Mouse (Mus musculus): ENCODE data around the gene Polr2c.
"Not testable (repeated sequence)": the region's sequence is repeated elsewhere in the genome, so short reads cannot be mapped to it uniquely, and the experiment has no call there.

The Polr2c gene

GRCm38 (mm10) chr8:94841183-94841582, 16.1 kb upstream of the Polr2c start:
- DNase-seq, result no peak

- DNase-seq, result no peak
These were observed 7.2 kb upstream of the Polr2c start for GRCm38 (mm10) chr8:94850049-94850448.

- DNase-seq, result not testable (repeated sequence)
These were observed 2.5 kb upstream of the Polr2c start for GRCm38 (mm10) chr8:94854761-94855160.

GRCm38 (mm10) chr8:94857011-94857345, 272 bp upstream of the Polr2c start:
- no peak for DNase-seq

GRCm38 (mm10) chr8:94861352-94861910, 4.2 kb downstream of the Polr2c start:
- DNase-seq, result peak; percentile 58 to 79

DNA sequence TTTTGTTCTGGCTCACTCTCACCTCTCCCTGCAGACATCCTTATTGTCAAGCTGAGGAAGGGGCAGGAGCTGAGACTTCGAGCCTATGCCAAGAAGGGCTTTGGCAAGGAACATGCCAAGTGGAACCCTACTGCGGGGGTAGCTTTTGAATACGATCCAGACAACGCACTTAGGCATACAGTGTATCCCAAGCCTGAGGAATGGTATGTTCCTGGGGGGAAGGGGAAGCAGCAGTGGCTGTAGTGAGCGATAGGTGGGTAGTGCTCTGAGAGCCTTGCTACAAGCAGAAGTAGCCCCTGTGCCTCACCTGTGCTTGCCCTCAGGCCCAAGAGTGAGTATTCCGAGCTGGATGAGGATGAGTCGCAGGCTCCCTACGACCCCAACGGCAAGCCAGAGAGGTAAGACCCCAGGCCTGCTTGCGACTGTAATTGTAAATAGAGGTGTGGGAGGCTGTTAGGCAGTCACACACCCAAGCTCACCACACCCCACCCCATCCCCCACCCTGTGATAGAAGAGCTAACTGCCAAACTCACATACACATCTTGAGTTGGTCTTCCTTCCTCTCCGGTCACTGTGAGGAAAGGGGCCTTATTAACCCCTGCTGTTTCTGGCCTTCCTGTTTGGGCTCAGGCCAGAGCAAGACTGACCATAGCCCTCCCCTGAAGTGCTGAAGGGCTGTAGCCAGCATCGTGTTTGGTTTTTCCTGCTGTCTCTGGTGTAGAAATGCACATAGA, 5.4 kb downstream of the Polr2c start:
- no peak for DNase-seq

GRCm38 (mm10) chr8:94863897-94864673, 6.8 kb downstream of the Polr2c start:
- no peak for DNase-seq

DNA sequence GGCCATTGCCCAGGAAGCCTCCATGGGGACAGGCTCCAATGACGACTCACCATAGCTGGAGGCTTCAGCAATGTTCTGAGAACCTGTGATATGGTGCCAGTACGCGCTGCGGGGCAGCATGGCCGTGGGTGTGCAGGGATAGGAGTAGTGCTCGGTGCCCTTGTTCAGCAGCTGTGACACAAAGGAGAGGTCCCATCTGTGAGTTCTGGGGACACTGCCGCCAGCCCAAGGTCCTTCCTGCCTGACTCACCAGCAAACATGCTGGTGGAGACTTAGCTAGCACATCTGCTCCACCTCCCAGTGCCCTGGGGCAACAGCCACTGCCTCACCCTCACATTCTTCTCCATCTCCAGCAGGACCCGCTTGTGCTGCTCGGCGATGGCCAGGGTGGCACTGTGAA, 8.0 kb downstream of the Polr2c start:
- DNase-seq, result no peak

GRCm38 (mm10) chr8:94866921-94867320, 9.7 kb downstream of the Polr2c start:
- DNase-seq, result no peak

GRCm38 (mm10) chr8:94869146-94869545, 11.9 kb downstream of the Polr2c start:
- DNase-seq, result no peak

- DNase-seq, result no peak
These were observed 12.8 kb downstream of the Polr2c start for GRCm38 (mm10) chr8:94870003-94870402.

DNA sequence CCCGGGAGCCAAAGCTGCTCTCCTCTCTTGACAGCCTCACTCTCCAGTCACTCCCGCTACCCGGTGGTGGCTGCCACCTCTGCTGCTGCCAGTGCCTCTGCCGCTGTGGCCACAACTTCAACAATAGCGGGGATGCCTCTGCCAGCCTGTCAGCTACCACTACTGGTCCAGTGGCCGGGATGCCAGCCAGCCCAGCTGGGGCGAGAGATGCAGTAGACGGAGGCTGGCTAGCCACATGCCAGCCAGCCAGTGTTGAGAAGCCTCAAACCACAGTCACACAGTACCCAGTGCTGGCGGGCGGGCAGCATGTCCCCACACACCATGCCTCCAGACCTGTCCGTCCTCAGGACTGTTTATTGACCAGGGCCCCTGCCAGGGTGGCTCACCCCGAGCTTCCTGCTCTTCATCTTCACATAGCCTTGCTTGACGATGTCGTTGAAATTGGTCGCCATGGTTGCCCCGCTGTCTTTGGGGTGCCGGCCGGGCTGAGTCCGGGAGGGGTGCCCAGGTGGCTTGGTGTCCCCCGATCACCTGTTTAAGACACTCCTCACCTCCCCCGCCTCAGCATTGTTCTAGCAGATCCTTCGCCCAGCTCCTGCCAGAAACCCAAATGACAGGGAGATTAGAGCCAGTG, 13.3 kb downstream of the Polr2c start:
- no peak for DNase-seq

DNA sequence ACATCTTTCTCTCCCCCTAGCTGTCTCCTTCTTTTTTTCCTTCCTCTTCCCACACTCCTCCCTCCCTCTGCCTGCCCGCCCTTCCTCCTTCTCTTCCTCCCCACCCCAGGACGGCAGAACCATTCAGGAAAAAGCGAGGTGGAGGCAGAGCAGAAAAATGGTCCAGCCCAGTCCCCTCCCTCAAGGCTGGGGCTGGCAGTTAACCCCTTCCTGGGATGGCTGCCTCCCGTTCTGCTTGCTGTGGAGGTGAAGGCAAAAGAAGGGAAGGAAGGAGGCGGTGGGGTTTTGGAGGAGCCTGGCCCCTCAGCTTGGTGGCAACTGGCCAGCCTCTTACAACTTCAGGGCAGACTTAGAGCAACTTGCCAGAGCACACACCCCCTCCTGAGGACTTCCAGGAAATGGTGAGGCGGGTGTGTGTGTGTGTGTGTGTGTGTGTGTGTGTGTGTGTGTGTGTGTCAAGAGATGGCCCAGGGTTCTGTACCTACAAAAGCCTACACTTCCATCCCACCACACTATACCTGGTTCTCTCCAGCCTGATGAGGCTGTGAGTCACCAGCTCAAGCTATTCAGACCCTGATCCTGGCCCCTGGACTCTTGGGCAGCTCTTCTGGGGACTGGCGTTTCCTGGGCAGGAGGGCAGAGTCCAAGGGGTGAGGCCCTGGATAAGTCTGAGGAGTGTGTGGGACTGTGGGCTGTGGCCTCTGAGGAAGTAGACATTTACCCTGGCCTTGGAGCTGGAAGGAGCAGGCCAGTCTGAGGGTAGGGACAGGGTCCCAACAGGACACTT, 14.1 kb downstream of the Polr2c start:
- peak; percentile 81 to 86 for DNase-seq

DNA sequence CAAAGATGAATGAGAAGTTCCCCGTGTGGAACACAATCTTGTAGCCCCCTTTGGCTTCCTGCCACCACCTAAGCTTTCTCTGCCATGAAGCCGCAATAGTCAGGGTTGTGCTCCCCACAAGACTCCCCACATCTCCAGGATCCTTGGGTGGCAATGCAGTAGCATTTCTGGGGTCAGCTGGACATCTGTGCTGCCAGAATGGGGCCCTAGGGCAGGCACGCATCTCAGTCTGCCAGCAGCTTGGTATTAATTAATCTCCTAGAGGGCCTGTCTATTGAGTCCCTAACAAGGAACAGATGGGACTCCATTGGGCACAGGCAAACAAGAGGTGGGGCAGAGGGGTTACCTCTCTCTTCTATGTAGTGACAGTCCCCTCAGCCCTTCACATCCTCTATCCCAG, 14.9 kb downstream of the Polr2c start:
- DNase-seq, result peak; percentile 41 to 52

- DNase-seq, result no peak
These were observed 15.3 kb downstream of the Polr2c start for GRCm38 (mm10) chr8:94872576-94872975.

DNA sequence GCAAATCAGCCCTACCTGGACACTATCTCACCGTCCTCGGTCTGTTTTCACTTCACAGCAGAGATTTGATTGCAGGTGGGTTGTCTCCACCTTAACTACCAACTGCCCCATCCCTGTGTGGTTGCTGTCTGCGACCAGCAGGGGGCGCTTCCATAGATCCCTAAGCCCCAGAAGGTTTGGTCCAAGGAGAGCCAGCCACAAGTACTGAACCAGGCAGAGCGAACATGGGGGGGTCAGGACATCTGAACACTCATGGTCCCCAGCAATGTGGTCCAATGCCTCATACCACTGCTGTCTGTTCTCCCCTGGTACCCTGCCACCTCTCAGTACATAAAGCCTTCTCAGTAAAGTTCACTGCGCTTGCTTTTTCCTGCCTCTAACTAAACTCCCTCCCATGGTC, 17.1 kb downstream of the Polr2c start:
- peak; percentile 65 to 82 for DNase-seq

DNA sequence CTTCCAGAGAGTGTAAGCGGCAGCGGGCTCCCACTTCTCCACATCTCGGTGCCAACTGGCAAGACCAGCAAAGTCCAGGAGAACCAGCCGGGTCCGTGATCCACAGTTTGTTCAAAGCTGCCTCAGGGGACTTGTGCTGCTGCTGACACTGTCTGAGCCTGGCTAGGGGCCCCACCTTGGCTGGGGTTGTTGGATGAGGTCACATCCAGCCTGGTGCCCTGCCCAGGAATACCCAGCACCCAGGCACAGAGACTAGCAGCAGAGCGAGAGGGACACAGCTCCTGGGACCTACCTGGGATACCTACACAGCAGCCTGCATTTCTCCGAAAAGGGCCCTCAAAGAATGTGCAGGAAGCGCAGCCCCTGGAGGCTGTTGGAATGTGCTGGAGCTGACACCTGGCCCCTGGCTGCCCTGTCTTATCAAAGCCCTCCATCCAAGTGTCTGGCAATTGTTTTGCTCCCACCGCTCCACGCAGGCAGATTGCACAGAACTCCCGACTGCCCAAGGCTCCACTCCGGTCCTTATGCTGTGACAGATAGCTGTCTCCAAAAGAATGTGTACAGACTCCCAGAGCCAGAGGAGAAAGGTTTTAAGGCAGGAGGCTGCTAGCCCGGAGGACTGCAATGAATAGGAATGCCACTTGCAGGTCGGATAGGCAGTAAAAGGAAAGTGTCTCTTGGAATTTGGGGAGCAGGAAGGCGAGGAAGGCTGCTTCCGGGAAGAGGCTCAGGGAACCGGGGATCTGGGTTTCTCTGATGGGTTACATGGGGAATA, 18.0 kb downstream of the Polr2c start:
- DNase-seq, result no peak

- no peak for DNase-seq
These were observed 18.6 kb downstream of the Polr2c start for GRCm38 (mm10) chr8:94875871-94876150.

GRCm38 (mm10) chr8:94876197-94876730, 19.0 kb downstream of the Polr2c start, which contains the start of gene Dok4:
Gene Dok4 (minus strand): TSS chr8:94876330.
- peak; percentile 84 to 91 for DNase-seq

- no peak for DNase-seq
These were observed 19.6 kb downstream of the Polr2c start for GRCm38 (mm10) chr8:94876820-94877219.

- no peak for DNase-seq
These were observed 23.5 kb downstream of the Polr2c start for GRCm38 (mm10) chr8:94880742-94881141.

Measured in kidney, adult 8-10 months (tissue).